Mouse (Mus musculus): ENCODE measurements around the gene Hfe. TPM values are rescaled to one million over a fixed set of nuclear protein-coding genes. Genes with fewer than 3 reads are reported as not detected.
"Not testable (repeated sequence)": the region's sequence is repeated elsewhere in the genome, so short reads cannot be mapped to it uniquely, and the experiment has no call there.

The Hfe gene
- polyA plus RNA-seq, 1 experiment from 2014 or later, result 2.5 TPM

GRCm38 (mm10) chr13:23750839-23751477 lies 40.3 kb upstream of the Hfe start, which contains the start of gene Hist1h2ab:
TSS of gene Hist1h2ab (plus strand) at chr13:23751126.
- 1% methylated on average over 35 of the region's 47 CpGs for WGBS
- H3K27me3 ChIP-seq (ENCODE audit: low read depth, poor library complexity, severe bottlenecking); H3K36me3 ChIP-seq; H3K9me3 ChIP-seq (replicated peaks): not testable (repeated sequence)
- peak; percentile 81 for DNase-seq (ENCODE audit: low spot score)
- peak within 1 kb of the TSS; percentile 97 for H3K27ac ChIP-seq (replicated peaks)
- peak within 1 kb of the TSS; percentile 54 for H3K4me3 ChIP-seq
- H3K4me1 ChIP-seq, result peaks cover 29% of the 10 kb centered on the region

GRCm38 (mm10) chr13:23749563-23750121 lies 39.0 kb upstream of the Hfe start:
- Histone ChIP-seq H3K27me3 (ENCODE audit: low read depth, poor library complexity, severe bottlenecking) (no peaks in the 10 kb centered on the region), H3K27ac (replicated peaks) (peak overlapping the region; percentile 97), H3K4me1 (peaks cover 32% of the 10 kb centered on the region), H3K4me3 (no peak overlapping the region), H3K9me3 (replicated peaks) (no peaks in the 10 kb centered on the region), H3K36me3 (no peaks in the 10 kb centered on the region)
- 91% methylated on average over 5 of the region's 5 CpGs for WGBS
- DNase-seq (ENCODE audit: low spot score), result no peak

- Histone ChIP-seq H3K4me3 (peak overlapping the region; percentile 59), H3K36me3 (no peaks in the 10 kb centered on the region), H3K27me3 (ENCODE audit: low read depth, poor library complexity, severe bottlenecking) (no peaks in the 10 kb centered on the region), H3K4me1 (peaks cover 38% of the 10 kb centered on the region), H3K27ac (replicated peaks) (peak overlapping the region; percentile 97), H3K9me3 (replicated peaks) (no peaks in the 10 kb centered on the region)
- DNase-seq (ENCODE audit: low spot score), result peak; percentile 50
- WGBS, result 10% methylated on average over 4 of the region's 4 CpGs
Measured at GRCm38 (mm10) chr13:23747892-23748288, 37.2 kb upstream of the Hfe start.

- H3K4me3 ChIP-seq, result peak overlapping the region; percentile 59
- H3K27ac ChIP-seq (replicated peaks), result peak overlapping the region; percentile 97
- peaks cover 35% of the 10 kb centered on the region for H3K4me1 ChIP-seq
- H3K27me3 ChIP-seq (ENCODE audit: low read depth, poor library complexity, severe bottlenecking), result no peaks in the 10 kb centered on the region
- WGBS, result 2% methylated on average over 13 of the region's 13 CpGs
- no peaks in the 10 kb centered on the region for H3K36me3 ChIP-seq
- H3K9me3 ChIP-seq (replicated peaks), result no peaks in the 10 kb centered on the region
- peak; percentile 32 for DNase-seq (ENCODE audit: low spot score)
Measured at GRCm38 (mm10) chr13:23747081-23747891, 36.6 kb upstream of the Hfe start.

- not testable (repeated sequence) for H3K27me3 ChIP-seq (ENCODE audit: low read depth, poor library complexity, severe bottlenecking); H3K9me3 ChIP-seq (replicated peaks); H3K36me3 ChIP-seq
- under 1% methylated on average over 44 of the region's 58 CpGs for WGBS
- H3K4me1 ChIP-seq, result peaks cover 36% of the 10 kb centered on the region
- DNase-seq (ENCODE audit: low spot score), result peak; percentile 79
- peak within 1 kb of the TSS; percentile 59 for H3K4me3 ChIP-seq
- H3K27ac ChIP-seq (replicated peaks), result peak within 1 kb of the TSS; percentile 97
Measured at GRCm38 (mm10) chr13:23746201-23747080, 35.8 kb upstream of the Hfe start, which contains the start of gene Hist1h2bb. TSS of gene Hist1h2bb (plus strand) at chr13:23746734.

- Histone ChIP-seq H3K9me3 (replicated peaks) (no peaks in the 10 kb centered on the region), H3K4me1 (peaks cover 41% of the 10 kb centered on the region), H3K27ac (replicated peaks) (peak within 1 kb of the TSS; percentile 97), H3K4me3 (peak within 1 kb of the TSS; percentile 59), H3K36me3 (no peaks in the 10 kb centered on the region), H3K27me3 (ENCODE audit: low read depth, poor library complexity, severe bottlenecking) (no peaks in the 10 kb centered on the region)
- WGBS, result under 1% methylated on average over 27 of the region's 28 CpGs
- DNase-seq (ENCODE audit: low spot score), result peak; percentile 82
Measured at GRCm38 (mm10) chr13:23745381-23746161, 34.9 kb upstream of the Hfe start, which contains the start of gene Hist1h3c. TSS of gene Hist1h3c (minus strand) at chr13:23745602.

- Histone ChIP-seq H3K36me3 (no peaks in the 10 kb centered on the region), H3K27me3 (ENCODE audit: low read depth, poor library complexity, severe bottlenecking) (no peaks in the 10 kb centered on the region), H3K27ac (replicated peaks) (peak overlapping the region; percentile 97), H3K4me1 (peaks cover 49% of the 10 kb centered on the region), H3K4me3 (peak overlapping the region; percentile 59), H3K9me3 (replicated peaks) (no peaks in the 10 kb centered on the region)
- WGBS, result 3% methylated on average over 16 of the region's 36 CpGs
- DNase-seq (ENCODE audit: low spot score), result no peak
Measured at GRCm38 (mm10) chr13:23744421-23745380, 34.0 kb upstream of the Hfe start.

- no peak for DNase-seq (ENCODE audit: low spot score)
- H3K36me3 ChIP-seq, result no peaks in the 10 kb centered on the region
- 55% methylated on average over 4 of the region's 4 CpGs for WGBS
- H3K27me3 ChIP-seq (ENCODE audit: low read depth, poor library complexity, severe bottlenecking), result no peaks in the 10 kb centered on the region
- peaks cover 57% of the 10 kb centered on the region for H3K4me1 ChIP-seq
- H3K9me3 ChIP-seq (replicated peaks), result no peaks in the 10 kb centered on the region
- peak overlapping the region; percentile 59 for H3K4me3 ChIP-seq
- H3K27ac ChIP-seq (replicated peaks), result peak overlapping the region; percentile 97
Measured at GRCm38 (mm10) chr13:23743963-23744362, 33.3 kb upstream of the Hfe start.

GRCm38 (mm10) chr13:23743215-23743614 lies 32.6 kb upstream of the Hfe start:
- Histone ChIP-seq H3K27ac (replicated peaks) (peak overlapping the region; percentile 75), H3K36me3 (no peaks in the 10 kb centered on the region), H3K4me1 (peaks cover 53% of the 10 kb centered on the region), H3K9me3 (replicated peaks) (no peaks in the 10 kb centered on the region), H3K27me3 (ENCODE audit: low read depth, poor library complexity, severe bottlenecking) (no peaks in the 10 kb centered on the region), H3K4me3 (no peak overlapping the region)
- 85% methylated on average over 5 of the region's 5 CpGs for WGBS
- DNase-seq (ENCODE audit: low spot score), result peak; percentile 11

- H3K27me3 ChIP-seq (ENCODE audit: low read depth, poor library complexity, severe bottlenecking), result no peaks in the 10 kb centered on the region
- no peaks in the 10 kb centered on the region for H3K36me3 ChIP-seq
- peak; percentile 9 for DNase-seq (ENCODE audit: low spot score)
- H3K9me3 ChIP-seq (replicated peaks), result no peaks in the 10 kb centered on the region
- H3K4me3 ChIP-seq, result no peak overlapping the region
- peak overlapping the region; percentile 46; the same call in 1 of the 2 replicates for H3K27ac ChIP-seq (replicated peaks)
- peaks cover 46% of the 10 kb centered on the region for H3K4me1 ChIP-seq
Measured at GRCm38 (mm10) chr13:23742007-23742406, 31.4 kb upstream of the Hfe start.

- Histone ChIP-seq H3K4me3 (peak overlapping the region; percentile 67), H3K27ac (replicated peaks) (peak overlapping the region; percentile 96), H3K27me3 (ENCODE audit: low read depth, poor library complexity, severe bottlenecking) (no peaks in the 10 kb centered on the region), H3K4me1 (peaks cover 46% of the 10 kb centered on the region), H3K36me3 (no peaks in the 10 kb centered on the region), H3K9me3 (replicated peaks) (no peaks in the 10 kb centered on the region)
- 63% methylated on average over 5 of the region's 5 CpGs for WGBS
- no peak for DNase-seq (ENCODE audit: low spot score)
Measured at GRCm38 (mm10) chr13:23740910-23741309, 30.3 kb upstream of the Hfe start.

Measured in midbrain, embryonic 10.5 days (tissue).